Mouse (Mus musculus): Measurements from ENCODE around the gene Adm2.

Gene Adm2

DNA sequence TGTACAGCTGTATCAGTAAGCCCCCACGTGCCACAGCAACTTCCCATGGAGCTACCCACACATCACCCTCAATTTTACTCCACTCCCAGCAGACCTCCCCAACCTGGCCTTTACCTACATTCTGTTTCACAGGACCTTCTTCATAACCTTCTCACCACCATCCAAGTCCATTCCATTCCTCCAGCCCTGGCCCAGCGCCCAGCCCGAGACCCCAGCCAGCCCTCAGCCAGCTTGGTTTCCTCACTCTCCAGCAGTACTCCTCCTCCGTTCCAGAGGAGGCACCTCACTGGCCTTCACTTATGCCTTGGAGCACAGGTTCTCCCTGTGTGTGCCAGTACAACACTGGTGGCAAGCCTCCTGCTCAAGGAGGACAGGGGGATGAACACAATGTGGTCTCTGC lies 9.2 kb upstream of the Adm2 start:
- DNase-seq: no peak

DNA sequence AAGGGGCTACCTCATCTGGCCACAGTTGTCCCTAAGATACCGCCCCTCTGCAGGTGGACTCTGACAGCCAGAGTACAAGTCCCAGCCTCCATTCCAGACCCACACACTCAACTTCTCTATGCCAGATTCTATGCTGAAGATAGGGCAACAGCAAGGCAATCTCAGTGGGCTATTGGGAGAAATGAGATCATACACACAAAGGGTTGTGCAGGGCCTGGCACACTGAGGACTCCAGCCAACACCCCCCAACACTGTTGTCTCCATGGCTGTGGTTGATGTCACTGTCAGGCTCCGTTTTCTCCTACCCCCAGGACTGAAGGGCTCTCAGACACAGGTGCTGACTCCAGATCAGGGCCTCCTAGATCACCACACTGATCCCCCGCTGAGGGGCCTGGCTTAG lies 8.4 kb upstream of the Adm2 start:
- DNase-seq: no peak

DNA sequence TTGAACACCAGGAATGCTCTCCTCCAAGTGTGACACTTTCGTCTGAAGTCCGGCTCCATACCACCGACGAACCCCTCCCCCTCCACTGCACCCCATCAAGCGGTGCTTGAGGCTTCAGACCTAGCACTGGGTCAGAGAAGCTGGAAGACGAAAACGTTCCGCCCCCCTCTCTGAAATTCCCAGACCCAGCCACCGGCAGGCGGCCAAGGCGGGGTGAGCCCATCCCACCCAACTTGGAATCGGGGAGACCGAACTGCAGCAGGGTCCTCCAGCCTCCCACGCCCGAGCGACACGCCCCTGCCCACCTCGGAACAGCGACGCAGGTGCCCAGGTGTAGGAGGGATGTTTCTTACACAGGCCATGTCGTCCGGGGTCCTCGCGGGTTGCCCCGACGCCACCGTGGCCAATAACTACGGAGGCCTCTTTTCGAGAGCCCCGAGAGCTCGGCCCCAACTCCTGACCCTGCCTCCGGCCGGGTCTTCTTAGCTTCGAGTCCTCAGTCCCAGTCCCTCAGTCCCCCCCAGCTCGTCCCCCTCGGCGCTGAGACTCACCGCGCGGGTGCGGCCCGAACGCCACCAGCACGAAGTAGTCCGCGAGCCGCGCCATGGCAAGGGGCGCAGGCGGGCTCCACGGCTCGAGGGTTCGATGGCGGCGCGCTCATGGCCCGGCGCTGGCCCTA lies 7.9 kb upstream of the Adm2 start:
- peak; percentile 49 to 52 for DNase-seq

GRCm38 (mm10) chr15:89315190-89315731 lies 7.3 kb upstream of the Adm2 start, which contains the start of gene Sbf1:
Sbf1 (minus strand) TSS chr15:89315311.
- DNase-seq: peak; percentile 99

- no peak for DNase-seq
Measured at GRCm38 (mm10) chr15:89316146-89316545, 6.4 kb upstream of the Adm2 start.

DNA sequence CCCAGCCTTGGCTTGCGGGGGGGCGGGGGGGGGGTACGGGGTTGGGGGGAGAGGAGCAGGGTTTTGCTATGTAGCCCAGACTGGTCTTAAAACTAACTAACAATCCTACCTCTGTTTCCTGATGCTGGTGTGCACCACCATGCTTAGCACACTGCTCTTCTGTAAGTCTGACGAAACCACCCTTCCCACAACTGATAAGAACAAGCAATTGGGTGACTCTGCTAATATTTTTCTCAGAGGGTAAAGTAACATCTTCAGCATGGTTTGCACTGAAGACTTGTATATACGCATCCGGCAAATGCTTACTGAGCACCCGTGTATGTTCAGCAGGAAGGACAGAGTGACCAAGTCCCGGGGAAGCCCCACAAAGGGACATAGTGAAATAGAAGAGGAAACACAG lies 1.3 kb upstream of the Adm2 start:
- no peak for DNase-seq

GRCm38 (mm10) chr15:89323656-89324055 lies 1.1 kb downstream of the Adm2 start:
- DNase-seq: no peak

- no peak for DNase-seq
Measured at GRCm38 (mm10) chr15:89326441-89326840, 3.9 kb downstream of the Adm2 start.

GRCm38 (mm10) chr15:89334271-89334670 lies 11.8 kb downstream of the Adm2 start, which contains the start of gene Miox:
Miox (plus strand) TSS chr15:89334398.
- DNase-seq: no peak

GRCm38 (mm10) chr15:89334774-89335537 lies 12.4 kb downstream of the Adm2 start:
- DNase-seq: no peak

DNA sequence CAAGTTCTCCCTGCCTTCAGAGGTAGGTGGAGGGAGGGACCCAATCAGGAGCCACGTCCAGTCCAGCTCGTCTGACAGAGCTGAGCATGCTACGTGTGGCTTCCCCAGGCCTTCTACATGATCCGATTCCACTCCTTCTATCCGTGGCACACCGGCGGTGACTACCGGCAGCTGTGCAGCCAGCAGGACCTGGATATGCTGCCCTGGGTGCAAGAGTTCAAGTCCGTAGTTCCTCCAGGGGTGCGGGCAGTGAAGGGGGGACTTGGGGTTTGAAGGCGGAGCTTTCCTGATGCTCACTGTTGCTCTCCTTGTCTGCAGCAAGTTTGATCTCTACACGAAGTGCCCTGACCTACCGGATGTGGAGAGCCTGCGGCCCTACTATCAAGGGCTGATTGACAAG lies 13.9 kb downstream of the Adm2 start:
- DNase-seq: no peak

GRCm38 (mm10) chr15:89339696-89340095 lies 17.2 kb downstream of the Adm2 start:
- no peak for DNase-seq

DNA sequence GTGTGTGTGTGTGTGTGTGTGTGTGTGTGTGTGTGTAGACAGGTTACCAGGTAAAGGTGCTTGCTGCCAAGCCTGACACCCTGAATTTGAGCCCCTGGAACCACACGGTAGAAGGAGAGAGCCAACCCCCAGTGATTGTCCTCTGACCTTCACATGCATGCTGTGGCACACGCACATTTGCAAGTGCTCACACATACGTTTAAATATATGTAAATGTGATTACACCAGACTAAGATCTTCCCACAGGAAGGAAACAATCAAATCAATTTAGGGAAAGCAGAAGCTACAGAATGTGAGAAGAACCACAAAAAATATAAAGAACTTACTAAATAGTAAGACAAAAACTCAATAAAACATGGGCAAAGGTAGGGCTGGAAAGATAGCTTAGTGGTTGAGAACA lies 17.6 kb downstream of the Adm2 start:
- DNase-seq: no peak

- no peak for DNase-seq
Measured at GRCm38 (mm10) chr15:89341678-89342077, 19.2 kb downstream of the Adm2 start.

DNA sequence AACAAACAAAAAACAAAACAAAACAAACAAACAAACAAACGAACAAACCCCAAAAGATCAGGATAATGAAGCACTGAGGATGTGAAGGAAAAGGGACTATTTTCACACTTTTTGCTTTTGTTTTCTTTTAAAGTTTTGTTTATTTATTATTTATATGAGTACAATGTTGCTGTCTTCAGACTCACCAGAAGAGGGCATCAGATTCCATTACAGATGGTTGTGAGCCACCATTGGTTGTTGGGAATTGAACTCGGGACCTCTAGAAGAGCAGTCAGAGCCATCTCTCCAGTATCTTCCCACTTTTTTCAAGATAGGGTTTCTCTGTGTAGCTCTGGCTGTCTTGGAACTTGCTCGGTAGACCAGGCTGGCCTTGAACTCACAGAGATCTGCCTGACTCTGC lies 20.8 kb downstream of the Adm2 start:
- no peak for DNase-seq

GRCm38 (mm10) chr15:89350447-89350846 lies 27.9 kb downstream of the Adm2 start:
- DNase-seq: no peak

- no peak for DNase-seq
Measured at GRCm38 (mm10) chr15:89351302-89351701, 28.8 kb downstream of the Adm2 start.

DNA sequence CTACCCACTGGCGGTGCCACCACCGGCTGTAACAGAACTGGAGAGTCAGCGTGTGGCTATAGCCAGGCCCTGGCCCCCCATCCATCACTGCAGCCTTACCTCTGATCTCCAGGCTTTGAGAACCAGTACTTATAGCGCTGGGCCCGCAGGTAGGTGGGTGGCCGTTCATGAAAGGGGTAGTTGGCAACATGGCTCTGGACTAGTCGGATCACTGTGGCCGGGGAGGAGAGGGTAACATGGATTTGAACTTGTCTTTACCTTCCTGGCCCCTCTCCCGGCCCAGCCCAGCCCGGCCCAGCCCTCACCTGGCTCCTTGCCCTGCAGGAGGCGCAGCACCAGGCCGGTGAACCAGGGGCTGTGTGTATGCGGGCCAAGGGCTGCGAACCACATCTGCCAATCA lies 29.5 kb downstream of the Adm2 start:
- DNase-seq: no peak

DNA sequence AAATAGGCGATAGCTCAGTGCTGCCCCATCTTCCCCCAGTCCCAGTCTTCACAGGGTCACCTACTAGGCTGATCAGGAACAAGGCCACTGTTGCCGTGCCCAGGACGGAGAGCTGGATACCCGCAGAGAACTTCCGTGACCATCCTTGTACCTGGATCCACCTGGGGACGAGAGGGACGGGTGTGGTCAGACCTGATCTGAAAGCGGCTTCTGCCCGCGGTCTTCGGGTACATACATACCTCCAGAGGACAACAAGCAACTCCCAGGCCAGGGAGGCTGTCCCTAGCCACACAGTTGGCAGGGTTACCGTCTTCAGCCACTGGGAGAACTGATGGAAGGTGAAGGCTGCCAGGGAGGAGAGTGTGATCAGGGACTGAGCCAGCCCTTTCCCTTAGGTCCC lies 30.3 kb downstream of the Adm2 start:
- no peak for DNase-seq

- no peak for DNase-seq
Measured at GRCm38 (mm10) chr15:89353837-89354236, 31.3 kb downstream of the Adm2 start.

DNA sequence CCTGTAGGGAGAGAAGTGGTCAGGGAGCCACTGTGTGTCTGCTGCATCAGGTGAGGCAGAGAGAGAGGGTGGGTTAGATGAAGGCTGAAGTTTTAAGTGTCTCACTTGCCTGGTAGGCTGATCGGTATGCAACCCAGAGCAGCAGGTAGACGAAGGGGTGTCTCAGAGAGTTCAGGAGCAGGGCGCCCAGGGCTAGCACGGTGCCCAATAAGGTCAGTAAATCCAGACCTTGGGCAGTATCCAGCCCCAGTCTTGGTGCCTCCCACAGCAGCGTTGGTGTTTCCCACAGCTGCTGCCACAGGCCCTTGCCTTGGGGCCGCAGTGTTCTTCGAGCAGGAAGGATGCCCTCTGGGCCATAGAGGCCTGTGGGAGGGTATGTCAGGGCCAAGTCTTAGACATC lies 31.9 kb downstream of the Adm2 start:
- DNase-seq: no peak

DNA sequence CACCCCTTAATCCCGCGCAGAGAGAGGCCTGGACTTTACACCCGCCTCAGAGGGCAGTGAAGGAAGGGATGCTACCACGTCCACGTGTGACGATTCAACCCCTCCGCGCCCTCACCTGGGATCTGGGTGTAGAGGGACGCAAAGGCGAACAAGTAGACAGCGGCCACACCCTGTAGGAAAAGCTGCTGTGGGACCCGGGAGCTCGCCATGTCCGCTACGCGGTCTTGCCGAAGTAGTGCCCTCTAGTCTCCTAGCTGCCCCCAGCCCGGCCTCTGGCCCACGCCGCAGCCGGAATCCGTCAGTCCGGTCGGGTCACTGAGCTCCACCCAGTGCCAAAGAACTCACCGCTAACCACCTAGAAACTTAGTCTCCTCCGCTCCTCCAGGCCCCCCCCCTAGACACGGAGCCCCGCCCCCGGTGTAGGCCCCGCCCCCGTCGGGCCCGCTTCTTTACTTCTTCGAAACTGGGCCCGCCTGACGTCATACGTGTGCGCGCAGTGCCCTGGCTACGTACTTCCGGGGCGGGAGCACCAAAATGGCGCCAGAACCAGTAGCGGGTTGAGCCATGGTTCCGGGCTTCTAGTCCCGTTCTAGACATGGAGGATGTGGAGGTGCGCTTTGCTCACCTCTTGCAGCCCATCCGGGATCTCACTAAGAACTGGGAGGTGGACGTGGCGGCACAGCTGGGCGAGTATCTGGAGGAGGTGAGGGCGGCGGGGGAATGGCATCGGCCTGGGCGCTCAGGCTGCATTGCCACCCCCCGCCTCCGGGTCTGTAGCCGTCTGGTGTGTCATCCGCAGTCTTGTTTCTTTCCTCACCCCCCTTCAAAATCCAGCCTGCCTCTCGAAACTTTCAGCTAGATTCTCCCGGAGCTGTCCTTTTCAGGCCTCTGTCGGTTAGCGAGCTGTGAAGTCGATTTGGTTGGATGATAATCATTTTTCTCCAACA lies 33.0 kb downstream of the Adm2 start, which contains the start of the genes Lmf2 and Ncaph2:
Gene Lmf2, minus strand, starts transcription at position 419 of the 947 bp plus-strand sequence.
Gene Ncaph2, plus strand, starts transcription at position 479 of the 947 bp plus-strand sequence.
- DNase-seq: peak; percentile 94 to 96

DNA sequence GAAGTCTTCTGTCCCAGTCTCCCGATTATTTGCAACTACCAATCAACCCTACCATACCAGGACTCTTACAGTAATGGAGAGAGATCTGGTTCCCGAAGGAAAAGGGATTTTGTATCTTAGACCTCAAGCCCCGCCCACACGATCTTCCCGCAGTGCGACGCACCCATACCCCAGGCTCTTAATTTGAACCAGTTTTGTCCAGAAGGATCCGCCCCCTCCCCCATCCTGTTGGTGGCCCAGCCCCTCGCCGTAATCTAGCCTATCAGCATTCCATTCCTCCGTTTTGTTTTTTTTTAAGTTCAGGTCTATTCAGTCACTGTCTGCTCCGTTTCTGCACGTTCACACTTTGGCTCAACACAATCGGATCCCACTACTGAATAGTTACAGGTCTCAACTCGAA lies 33.9 kb downstream of the Adm2 start:
- DNase-seq: peak in 1 of 2 experiments; percentile 30
